ENCODE assay signal across 10 mouse cellular contexts in the genomic region with DNA sequence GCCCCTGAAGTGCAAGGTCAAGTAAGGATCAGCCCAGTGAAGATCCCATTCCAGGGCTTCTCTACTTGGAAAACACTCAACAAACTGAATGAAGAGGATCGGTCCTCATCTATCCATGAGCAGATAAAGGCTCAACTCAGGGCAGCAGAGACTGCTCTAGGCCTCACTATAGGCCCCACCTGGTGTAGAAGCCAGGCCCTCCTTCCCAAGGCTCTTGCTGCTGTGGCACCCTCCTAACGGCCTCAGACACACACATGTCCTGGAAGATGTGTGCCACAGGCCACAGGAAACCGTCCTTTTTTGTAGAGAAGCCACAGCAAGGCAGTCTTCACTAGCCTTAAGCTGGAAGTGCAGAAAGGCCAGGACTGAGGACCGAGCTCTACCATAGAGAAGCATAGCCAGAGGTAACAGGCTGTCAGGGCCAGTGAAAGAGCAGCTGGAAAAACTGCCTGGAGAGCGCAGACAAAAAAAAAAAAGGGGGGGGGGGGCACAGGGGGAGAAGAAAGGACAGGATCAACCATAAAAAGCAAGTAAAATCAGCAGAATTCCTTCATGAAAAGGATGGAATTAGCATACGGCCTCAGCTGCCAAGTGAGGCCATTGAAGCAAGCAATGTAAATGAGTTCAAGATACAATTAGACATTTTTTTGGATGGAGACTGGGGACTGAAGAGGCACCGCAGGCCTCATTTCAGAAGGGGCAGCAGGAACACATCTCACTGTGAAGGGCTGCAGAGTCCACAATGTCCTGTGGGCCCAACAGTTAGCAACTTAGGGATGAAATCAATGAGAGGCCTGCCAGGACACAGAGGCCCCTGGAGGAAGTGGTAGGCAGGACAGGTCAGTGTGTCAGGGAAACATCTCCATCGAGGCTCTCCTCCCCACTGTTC. TPM values are rescaled to one million over a fixed set of nuclear protein-coding genes. Genes with fewer than 3 reads are reported as not detected.
DNase-seq lines count a peak whose midpoint lies in the region; ATAC-seq and TF ChIP-seq lines count a peak whose summit lies in the region.
"Had no signal": no experiment of that assay in that cellular context is flagged by ENCODE, and none has a peak within 500 bp of the region (broad histone marks: within the 10 kb centered on the region; RNA-seq: fewer than 3 reads in every experiment).

No protein-coding gene starts in this region.

- WGBS in forebrain, embryonic 10.5 days: 60% methylated on average over 8 of the region's 8 CpGs
- 26% methylated on average over 8 of the region's 8 CpGs for WGBS in hindbrain, embryonic 16.5 days
- WGBS in neural tube, embryonic 13.5 days: 40% methylated on average over 8 of the region's 8 CpGs
- 64% methylated on average over 8 of the region's 8 CpGs for WGBS in cerebellum, adult 2 months

- TF ChIP-seq POLR2A in cerebellum, adult 2 months (IDR thresholded peaks at IDR 0.05; ENCODE audit: borderline replicate concordance, insufficient read depth, low read length): no peak

- ATAC-seq in hindbrain, embryonic 16.5 days: peak; percentile 80; the same call in 1 of the 2 replicates
- peak; percentile 64 for ATAC-seq in neural tube, embryonic 13.5 days (ENCODE audit: low read depth)
- ATAC-seq in activated CD4-positive, CD25-positive, alpha-beta regulatory T cell, adult 4 months: no peak

- no peaks in the 10 kb centered on the region for H3K9me3 ChIP-seq in forebrain, embryonic 10.5 days
- H3K9me3 ChIP-seq in hindbrain, embryonic 16.5 days (ENCODE audit: control insufficient read depth, low read length): no peaks in the 10 kb centered on the region
- H3K9me3 ChIP-seq in neural tube, embryonic 13.5 days: no peaks in the 10 kb centered on the region
- H3K9me3 ChIP-seq: G1E had no signal

- DNase-seq in layer of hippocampus, adult 2 months (ENCODE audit: low spot score in 2 of 2): no peak
- no peak for DNase-seq in layer of hippocampus, adult 18-20 months (ENCODE audit: low spot score in 2 of 2)
- peak; percentile 21 for DNase-seq in forebrain, embryonic 10.5 days (ENCODE audit: extremely low spot score, low spot score)
- DNase-seq in cerebellum, adult 2 months: no peak
- DNase-seq in gastrocnemius, postnatal 36 days: no peak

- no peak overlapping the region for H3K4me2 ChIP-seq in hindbrain, embryonic 16.5 days (ENCODE audit: low read length)
- H3K4me2 ChIP-seq in neural tube, embryonic 13.5 days: no peak overlapping the region

- H3K27ac ChIP-seq in layer of hippocampus, adult 2 months: 0 out of 2 replicates have a peak overlapping the region, but pooled peaks have one; percentile 59
- peak overlapping the region; percentile 85 for H3K27ac ChIP-seq in forebrain, embryonic 10.5 days
- peak overlapping the region; percentile 72 for H3K27ac ChIP-seq in hindbrain, embryonic 16.5 days (ENCODE audit: low read depth, low read length)
- H3K27ac ChIP-seq in neural tube, embryonic 13.5 days (replicated peaks): peak overlapping the region; percentile 72
- H3K27ac ChIP-seq in cerebellum, adult 2 months (ENCODE audit: insufficient read depth, low read length): no peak overlapping the region
- H3K27ac ChIP-seq: gastrocnemius, adult 2 months had no signal

- H3K9ac ChIP-seq in hindbrain, embryonic 16.5 days (ENCODE audit: low read depth, low read length): no peak overlapping the region
- H3K9ac ChIP-seq in neural tube, embryonic 13.5 days: no peak overlapping the region

- no peak overlapping the region for H3K4me3 ChIP-seq in layer of hippocampus, adult 2 months
- no peak overlapping the region for H3K4me3 ChIP-seq in forebrain, embryonic 10.5 days
- no peak overlapping the region for H3K4me3 ChIP-seq in hindbrain, embryonic 16.5 days (ENCODE audit: low read length)
- H3K4me3 ChIP-seq in neural tube, embryonic 13.5 days: no peak overlapping the region
- H3K4me3 ChIP-seq in cerebellum, adult 2 months (replicated peaks; ENCODE audit: insufficient read depth, low read depth, low read length): no peak overlapping the region
- H3K4me3 ChIP-seq: gastrocnemius, adult 2 months had no signal

- H3K4me1 ChIP-seq in forebrain, embryonic 10.5 days: peaks cover 64% of the 10 kb centered on the region
- H3K4me1 ChIP-seq in hindbrain, embryonic 16.5 days (ENCODE audit: control insufficient read depth, insufficient read depth, low read depth, low read length): peaks cover 10% of the 10 kb centered on the region
- peaks cover 48% of the 10 kb centered on the region for H3K4me1 ChIP-seq in neural tube, embryonic 13.5 days (replicated peaks)
- no peaks in the 10 kb centered on the region for H3K4me1 ChIP-seq in cerebellum, adult 2 months (ENCODE audit: control insufficient read depth, insufficient read depth, low read length)

- H3K36me3 ChIP-seq in forebrain, embryonic 10.5 days (replicated peaks): no peaks in the 10 kb centered on the region
- H3K36me3 ChIP-seq in hindbrain, embryonic 16.5 days (ENCODE audit: control insufficient read depth, insufficient read depth, low read length): no peaks in the 10 kb centered on the region
- H3K36me3 ChIP-seq in neural tube, embryonic 13.5 days: no peaks in the 10 kb centered on the region

- TF ChIP-seq CTCF in layer of hippocampus, adult 2 months (conservative IDR thresholded peaks at IDR 0.05): peak; percentile 24; the same call in 1 of the 2 replicates
- no peak for TF ChIP-seq CTCF in cerebellum, adult 2 months (IDR thresholded peaks at IDR 0.05; ENCODE audit: borderline replicate concordance, insufficient read depth, low read depth, low read length)

- H3K27me3 ChIP-seq in forebrain, embryonic 10.5 days (ENCODE audit: poor library complexity, severe bottlenecking): no peaks in the 10 kb centered on the region
- H3K27me3 ChIP-seq in hindbrain, embryonic 16.5 days (replicated peaks; ENCODE audit: control insufficient read depth, insufficient read depth, low read length): no peaks in the 10 kb centered on the region
- no peaks in the 10 kb centered on the region for H3K27me3 ChIP-seq in neural tube, embryonic 13.5 days
- no peaks in the 10 kb centered on the region for H3K27me3 ChIP-seq in cerebellum, adult 2 months (ENCODE audit: control insufficient read depth, insufficient read depth, low read length)

- intact Hi-C loops in gastrocnemius, postnatal 36 days (cut with DNase I): no loop called here

RNA-seq across cellular contexts. Expression of a gene that starts 58.3 kb away (rescaled TPM):
- total RNA-seq in layer of hippocampus, adult 2 months (2021): 10 to 100 TPM; 27.5 to 29.4 TPM
- 10 to 100 TPM; 21.9 to 24.7 TPM for total RNA-seq in layer of hippocampus, adult 18-20 months (2021)
- polyA plus RNA-seq in forebrain, embryonic 10.5 days (2016; fragmentation: Nextera tagmentation; extraction: Ambion mirVana): 38.6 and 40.6 TPM in 2 replicates
- polyA plus RNA-seq in hindbrain, embryonic 16.5 days (2015; fragmentation: Nextera tagmentation; extraction: Ambion mirVana): 24.4 and 24.9 TPM in 2 replicates
- polyA plus RNA-seq in neural tube, embryonic 13.5 days (2015; fragmentation: Nextera tagmentation; extraction: Ambion mirVana): 25.7 and 32.3 TPM in 2 replicates
- 10 to 100 TPM; 28.4 to 30.5 TPM for polyA plus RNA-seq in activated CD4-positive, CD25-positive, alpha-beta regulatory T cell, adult 4 months (2017; shearing (Covaris generic))
- polyA plus RNA-seq in cerebellum, adult 2 months (2012; rRNA removed): 17.0 and 17.3 TPM in 2 replicates
- 1 to 10 TPM; 6.8 TPM for total RNA-seq in gastrocnemius, postnatal 36 days (2021)
